Mouse (Mus musculus) spleen, postnatal 14 days (tissue): ENCODE data around the gene Myt1l.

Source experiments
- DNase-seq, 2 experiments: peaks; one replicate each; pipeline ENCODE4 v3.0.0; 2021 to 2022; ENCODE audit warnings: low spot score in 2 of 2

The Myt1l gene

GRCm38 (mm10) chr12:29561222-29561621 is 33.0 kb downstream of the Myt1l start:
- DNase-seq, result no peak

GRCm38 (mm10) chr12:29569311-29569710 is 41.1 kb downstream of the Myt1l start:
- peak in 1 of 2 experiments; percentile 2 for DNase-seq

- no peak for DNase-seq
These were observed 42.2 kb downstream of the Myt1l start for GRCm38 (mm10) chr12:29570351-29570750.

DNA sequence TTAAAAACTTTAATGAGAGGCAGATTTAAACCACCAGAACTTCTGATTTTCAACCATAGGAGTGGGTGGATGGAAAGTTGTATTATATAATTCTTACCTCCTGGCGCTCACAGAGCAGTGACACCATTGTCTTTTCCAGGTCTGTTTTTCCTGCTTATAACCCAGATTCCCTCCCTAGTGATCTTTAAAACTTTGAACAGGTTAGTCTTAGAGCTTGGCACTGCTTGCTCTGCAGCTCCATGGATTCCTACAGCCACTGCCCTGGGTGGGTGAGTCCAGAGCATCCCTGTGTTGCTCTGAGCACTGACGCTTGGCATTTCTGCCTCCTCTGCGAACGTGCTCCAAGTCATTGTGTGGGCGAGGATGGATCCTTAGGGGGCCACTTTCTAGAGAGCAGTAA is 43.4 kb downstream of the Myt1l start:
- no peak for DNase-seq

- no peak for DNase-seq
These were observed 65.6 kb downstream of the Myt1l start for GRCm38 (mm10) chr12:29593787-29594186.

DNA sequence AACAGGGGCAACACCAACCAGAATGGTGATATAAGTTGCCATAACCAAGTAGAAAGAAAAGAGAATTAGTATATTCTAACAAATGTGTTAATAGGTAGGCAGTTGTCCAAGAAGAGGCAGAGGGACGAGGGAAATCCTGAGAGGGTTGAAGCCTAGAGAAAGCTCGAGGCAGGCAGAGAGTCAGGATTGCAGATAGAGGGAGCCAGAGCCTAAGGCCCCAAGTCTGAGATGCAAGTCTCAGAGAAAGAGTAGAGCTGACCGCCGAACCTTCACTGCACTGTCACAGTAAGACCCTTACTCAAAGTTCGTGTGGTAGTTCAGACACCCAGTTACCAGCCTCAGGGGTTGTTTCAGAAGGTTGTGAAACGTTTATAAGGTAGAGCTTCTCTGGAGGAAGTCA is 71.7 kb downstream of the Myt1l start:
- no peak for DNase-seq

- no peak for DNase-seq
These were observed 73.0 kb downstream of the Myt1l start for GRCm38 (mm10) chr12:29601223-29601622.

DNA sequence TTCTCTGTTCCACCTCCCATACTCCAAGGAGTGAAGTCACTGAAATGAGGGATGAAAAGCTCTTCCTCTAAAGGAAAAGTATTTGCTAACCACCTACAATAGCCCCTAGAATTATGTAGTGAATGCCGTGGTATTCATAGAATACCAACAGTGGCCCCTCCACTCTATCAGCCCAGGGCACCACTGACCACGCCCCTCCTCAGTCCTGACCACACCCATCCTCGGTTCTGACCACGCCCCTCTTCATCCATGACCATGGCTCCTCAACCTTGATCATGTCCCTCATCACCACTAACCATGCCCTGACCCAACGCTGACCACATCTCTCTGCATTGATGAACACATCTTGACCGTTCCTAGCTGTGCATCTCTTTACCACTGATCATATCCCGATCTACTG is 76.5 kb downstream of the Myt1l start:
- DNase-seq, result no peak

DNA sequence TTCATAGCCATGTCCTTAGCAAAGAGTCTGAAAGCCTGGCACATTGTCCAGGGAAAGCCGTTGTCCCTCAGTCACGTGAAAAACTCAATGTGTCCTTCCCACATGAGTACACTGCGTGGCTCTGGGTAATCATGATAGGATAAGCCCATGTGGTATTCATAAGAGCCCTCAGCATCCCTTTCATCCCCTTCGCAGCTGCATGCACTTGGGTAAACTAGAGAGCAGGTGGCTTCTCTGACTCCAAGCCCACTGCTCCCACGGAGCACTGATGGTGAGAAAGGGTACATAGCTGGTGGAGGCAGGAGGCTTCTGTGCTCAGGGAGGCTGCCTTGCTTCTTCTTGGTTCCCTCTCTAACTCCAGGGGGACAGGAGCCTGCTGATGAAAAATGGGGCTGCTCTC is 76.9 kb downstream of the Myt1l start:
- DNase-seq, result no peak

DNA sequence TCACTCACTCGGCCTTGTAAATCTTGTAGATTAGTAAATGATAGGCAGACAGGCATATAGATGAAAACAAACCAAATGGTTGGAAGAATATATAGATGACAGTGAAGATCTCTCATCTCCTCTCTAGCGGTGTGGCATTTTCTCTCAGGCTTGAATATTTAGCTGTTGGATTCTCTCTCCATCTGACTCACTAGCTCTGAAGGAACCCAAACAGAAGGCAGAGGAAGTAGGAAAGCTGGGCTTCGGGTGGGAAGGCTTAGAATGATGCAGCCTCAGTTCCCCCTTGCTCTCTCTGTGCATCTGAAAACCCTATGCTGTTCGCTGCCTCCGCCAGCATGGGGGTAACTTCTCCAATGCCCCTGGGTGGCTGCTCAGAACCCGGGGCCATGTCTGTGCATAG is 78.0 kb downstream of the Myt1l start:
- no peak for DNase-seq

DNA sequence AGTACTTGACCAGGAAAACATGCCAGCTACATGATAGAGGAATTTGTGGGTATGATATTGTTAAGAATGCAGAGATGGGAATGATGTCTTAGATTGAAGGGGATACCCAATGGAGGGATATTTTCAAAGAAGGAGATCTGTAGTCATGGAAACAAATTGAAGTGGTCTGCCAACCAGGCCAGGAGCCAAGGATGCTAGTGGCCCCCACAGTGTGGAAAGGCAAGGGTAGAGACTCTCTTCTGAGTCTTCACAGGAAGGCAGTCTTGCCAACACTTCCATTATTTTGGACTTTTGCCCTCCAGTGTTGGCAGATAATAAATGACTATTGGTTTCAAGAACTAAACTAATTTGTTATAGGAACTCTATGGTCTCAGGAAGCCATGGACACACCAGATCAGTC is 89.6 kb downstream of the Myt1l start:
- no peak for DNase-seq

GRCm38 (mm10) chr12:29621530-29621929 is 93.3 kb downstream of the Myt1l start:
- DNase-seq, result no peak

GRCm38 (mm10) chr12:29627956-29628750 is 100.0 kb downstream of the Myt1l start:
- DNase-seq, result no peak

DNA sequence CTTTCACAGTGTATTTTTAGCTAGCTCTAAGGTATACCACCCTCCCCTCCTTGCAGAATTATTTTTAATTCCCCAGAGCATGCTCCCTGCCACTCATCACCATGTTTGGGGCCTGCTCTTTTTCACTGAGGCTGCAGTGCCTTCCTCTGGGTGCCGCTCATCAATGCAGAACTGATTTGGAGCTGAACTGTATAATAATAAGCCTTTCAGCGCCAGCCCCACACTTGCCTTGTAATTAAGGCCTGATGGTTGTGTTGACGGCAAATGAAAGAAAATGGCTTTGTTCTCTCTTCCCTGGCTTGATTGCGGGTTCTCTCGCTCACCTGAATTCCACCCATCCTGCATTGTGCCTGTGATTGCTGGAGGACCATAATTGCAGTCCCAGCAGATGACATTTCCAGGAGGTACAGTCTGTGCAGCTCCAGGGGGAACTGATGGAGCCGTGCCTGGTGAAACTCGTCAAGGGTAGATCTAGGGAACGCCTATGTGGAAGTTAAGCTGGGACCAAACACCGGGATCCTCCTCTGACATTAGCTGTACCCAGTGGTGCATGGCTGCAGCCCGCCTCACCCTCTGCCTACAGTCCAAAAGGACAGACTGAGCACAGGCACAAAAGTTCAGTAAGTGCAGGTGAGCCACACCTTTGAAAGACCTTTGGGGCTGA is 101.8 kb downstream of the Myt1l start:
- DNase-seq, result no peak

DNA sequence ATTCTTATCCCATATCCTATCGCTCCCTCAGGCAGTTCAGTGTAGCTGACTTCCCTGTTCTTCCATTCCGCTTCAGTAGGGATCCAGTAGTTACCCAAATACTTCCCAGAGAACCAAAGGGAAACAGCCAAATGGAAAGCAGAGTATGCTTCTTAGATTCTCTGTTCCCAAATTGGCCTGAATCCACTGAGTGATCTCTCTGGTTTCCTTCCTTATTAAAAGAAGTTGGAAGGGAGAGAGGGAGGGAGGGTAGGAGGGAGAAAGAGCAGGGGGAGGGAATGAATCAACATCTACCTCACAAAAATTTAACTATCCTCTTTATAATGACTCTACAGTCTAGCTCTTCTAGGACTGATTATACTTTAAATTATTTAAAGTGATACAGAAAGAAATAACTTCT is 106.3 kb downstream of the Myt1l start:
- DNase-seq, result no peak

GRCm38 (mm10) chr12:29639543-29640196 is 111.5 kb downstream of the Myt1l start:
- no peak for DNase-seq

- no peak for DNase-seq
These were observed 112.0 kb downstream of the Myt1l start for GRCm38 (mm10) chr12:29640201-29640600.

DNA sequence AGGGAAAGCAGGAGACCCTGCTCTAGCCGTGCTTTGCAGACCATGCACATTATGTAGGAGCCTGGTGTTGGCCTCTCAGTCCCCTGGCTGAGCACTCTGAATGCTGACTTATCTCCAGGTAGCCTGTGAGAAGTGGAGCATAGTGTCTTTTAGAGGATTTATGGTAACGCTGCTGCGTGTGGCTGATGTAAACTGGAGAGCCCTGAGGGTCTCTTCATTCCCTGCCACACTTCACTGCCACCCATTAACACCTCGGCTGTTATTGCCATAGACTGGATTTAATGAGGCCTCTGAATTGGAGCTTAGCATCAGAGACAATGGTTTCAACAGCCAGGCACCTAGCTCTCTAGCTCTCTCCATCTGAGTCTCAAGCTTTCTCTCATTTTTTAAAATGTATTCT is 114.7 kb downstream of the Myt1l start:
- no peak for DNase-seq

- no peak for DNase-seq
These were observed 115.9 kb downstream of the Myt1l start for GRCm38 (mm10) chr12:29644091-29644490.

DNA sequence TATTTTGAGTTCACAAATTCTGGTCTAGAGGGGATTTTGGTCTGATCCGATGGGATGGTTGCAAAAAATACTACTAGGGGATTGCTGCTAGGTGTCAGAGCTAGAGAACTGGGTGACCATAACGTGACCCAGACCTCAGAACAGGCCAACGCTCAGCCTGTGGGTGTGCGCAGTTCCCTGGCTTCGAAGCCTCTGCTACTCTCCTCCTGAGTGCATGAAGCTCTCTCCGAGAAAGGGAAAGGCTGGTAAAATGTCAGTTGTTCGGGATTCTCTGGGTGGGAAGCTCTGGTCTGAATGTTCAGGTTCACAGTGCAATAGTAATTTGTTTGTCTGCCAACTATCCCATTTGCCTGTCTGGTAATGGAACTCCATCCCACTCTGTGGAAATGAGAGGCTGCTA is 116.5 kb downstream of the Myt1l start:
- no peak for DNase-seq

- DNase-seq, result no peak
These were observed 121.4 kb downstream of the Myt1l start for GRCm38 (mm10) chr12:29649510-29650152.

- DNase-seq, result no peak
These were observed 124.3 kb downstream of the Myt1l start for GRCm38 (mm10) chr12:29652516-29652915.
